ENCODE assay signal across 8 mouse cellular contexts in genomic region chr7:117139245-117139970, GRCm38 (mm10).
DNase-seq lines count a peak whose midpoint lies in the region; ATAC-seq lines count a peak whose summit lies in the region.

No protein-coding gene starts in this region.

- no peaks in the 10 kb centered on the region for H3K36me3 ChIP-seq in embryonic facial prominence, embryonic 11.5 days (replicated peaks; ENCODE audit: control insufficient read depth, insufficient read depth, low read depth, low read length)
- no peaks in the 10 kb centered on the region for H3K36me3 ChIP-seq in midbrain, embryonic 11.5 days (ENCODE audit: control insufficient read depth, insufficient read depth, low read length)

- H3K4me3 ChIP-seq in embryonic facial prominence, embryonic 11.5 days (ENCODE audit: low read depth, low read length) = no peak overlapping the region
- H3K4me3 ChIP-seq in midbrain, embryonic 11.5 days (ENCODE audit: low read depth, low read length) = no peak overlapping the region

- WGBS in embryonic facial prominence, embryonic 11.5 days = 30% methylated on average over 5 of the region's 5 CpGs
- 9% methylated on average over 5 of the region's 5 CpGs for WGBS in midbrain, embryonic 11.5 days

- peak; percentile 77 for ATAC-seq in embryonic facial prominence, embryonic 11.5 days (replicated peaks; ENCODE audit: insufficient number of reproducible peaks, low FRiP score, low TSS enrichment, low read depth)
- ATAC-seq in midbrain, embryonic 11.5 days (ENCODE audit: low FRiP score) = peak; percentile 96

- intact Hi-C loops in heart, postnatal 36 days (cut with DNase I) = no loop called here

- DNase-seq in urinary bladder, postnatal 25 days (ENCODE audit: low spot score) = peak; percentile 13
- DNase-seq in urinary bladder, postnatal 10 days (ENCODE audit: low spot score) = no peak
- DNase-seq in embryonic facial prominence, embryonic 11.5 days (ENCODE audit: low spot score) = peak; percentile 70
- peak; percentile 30 to 43 for DNase-seq in heart, postnatal 36 days
- DNase-seq in layer of hippocampus, postnatal 25 days (ENCODE audit: extremely low spot score in 1 of 2, low spot score in 1 of 2) = peak; percentile 44 to 62
- DNase-seq in midbrain, embryonic 11.5 days (ENCODE audit: low spot score, missing footprints) = peak; percentile 93
- no peak for DNase-seq in c-Kit-positive CD71-positive TER-119-positive erythroid progenitor cells, embryonic 14.5 days (ENCODE audit: low spot score)
- DNase-seq in spleen, postnatal 36 days (ENCODE audit: low spot score in 2 of 2) = no peak

- H3K4me2 ChIP-seq in embryonic facial prominence, embryonic 11.5 days (ENCODE audit: low read depth, low read length) = no peak overlapping the region
- H3K4me2 ChIP-seq in midbrain, embryonic 11.5 days = peak overlapping the region; percentile 10; the same call in 1 of the 2 replicates

- H3K9me3 ChIP-seq in embryonic facial prominence, embryonic 11.5 days (replicated peaks; ENCODE audit: control insufficient read depth, low read length) = no peaks in the 10 kb centered on the region
- H3K9me3 ChIP-seq in midbrain, embryonic 11.5 days (ENCODE audit: control insufficient read depth, low read length) = no peaks in the 10 kb centered on the region

- no peak overlapping the region for H3K9ac ChIP-seq in embryonic facial prominence, embryonic 11.5 days (replicated peaks; ENCODE audit: low read length)
- 0 out of 2 replicates have a peak overlapping the region, but pooled peaks have one; percentile 16 for H3K9ac ChIP-seq in midbrain, embryonic 11.5 days (ENCODE audit: low read length)

- H3K27ac ChIP-seq in embryonic facial prominence, embryonic 11.5 days (replicated peaks; ENCODE audit: low read depth, low read length) = no peak overlapping the region
- peak overlapping the region; percentile 73 for H3K27ac ChIP-seq in midbrain, embryonic 11.5 days (ENCODE audit: low read depth, low read length)

- H3K27me3 ChIP-seq in embryonic facial prominence, embryonic 11.5 days (ENCODE audit: control insufficient read depth, insufficient read depth, low read length) = no peaks in the 10 kb centered on the region
- no peaks in the 10 kb centered on the region for H3K27me3 ChIP-seq in midbrain, embryonic 11.5 days (ENCODE audit: control insufficient read depth, insufficient read depth, low read length)

- H3K4me1 ChIP-seq in embryonic facial prominence, embryonic 11.5 days (ENCODE audit: control insufficient read depth, insufficient read depth, low read length) = no peaks in the 10 kb centered on the region
- H3K4me1 ChIP-seq in midbrain, embryonic 11.5 days (ENCODE audit: control insufficient read depth, insufficient read depth, low read length) = peaks cover 31% of the 10 kb centered on the region

Comparison
In these comparisons a context has a peak if more than half of its experiments do, and no peak if none do; other contexts are left out.
1. DNase-seq: peak in urinary bladder, postnatal 25 days (single experiment), embryonic facial prominence, embryonic 11.5 days (single experiment), heart, postnatal 36 days (2 of 2), layer of hippocampus, postnatal 25 days (2 of 2) and midbrain, embryonic 11.5 days (single experiment); none in urinary bladder, postnatal 10 days (single experiment), c-Kit-positive CD71-positive TER-119-positive erythroid progenitor cells, embryonic 14.5 days (single experiment) and spleen, postnatal 36 days (0 of 2).